Mouse (Mus musculus) heart, adult 8-10 months (tissue): ENCODE results near the gene Islr. TPM values are rescaled to one million over a fixed set of nuclear protein-coding genes. Genes with fewer than 3 reads are reported as not detected.

Experiments used
- DNase-seq: peaks from one replicate; pipeline ENCODE4 v3.0.0; 2022; ENCODE audit warnings: low spot score
- total RNA-seq, 4 experiments: library from RNA; stranded (reverse); gene quantifications; 2 replicates each; pipeline ENCODE4 v1.2.4; 2022

Gene Islr
- total RNA-seq, 4 experiments from 2014 or later: 18.0 to 21.1 (median 19.4) TPM

- DNase-seq: no peak
These were observed 53.3 kb downstream of the Islr start for GRCm38 (mm10) chr9:58150733-58151361.

GRCm38 (mm10) chr9:58148806-58149205, 55.3 kb downstream of the Islr start:
- DNase-seq: no peak

- DNase-seq: no peak
These were observed 58.7 kb downstream of the Islr start for GRCm38 (mm10) chr9:58145417-58145816.

DNA sequence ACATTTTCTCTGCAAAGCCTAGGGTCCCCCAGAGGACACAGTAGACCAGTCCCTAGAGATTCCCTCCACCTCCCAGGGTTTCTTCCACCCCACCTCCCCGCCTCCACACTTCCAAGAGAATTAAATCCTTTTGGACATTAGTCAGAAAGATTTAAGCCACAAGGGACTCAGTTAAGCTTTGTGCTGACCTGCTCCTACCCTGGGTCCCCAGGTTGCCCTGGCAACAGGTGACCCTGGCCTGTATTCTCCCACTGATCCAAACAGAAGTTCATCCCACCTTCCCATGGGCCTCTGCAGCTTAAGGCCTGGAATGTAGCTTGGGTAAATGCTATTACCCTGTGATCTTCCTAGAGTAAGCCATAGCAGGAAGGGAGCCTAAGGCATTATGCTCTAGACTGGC, 59.4 kb downstream of the Islr start:
- DNase-seq: no peak

DNA sequence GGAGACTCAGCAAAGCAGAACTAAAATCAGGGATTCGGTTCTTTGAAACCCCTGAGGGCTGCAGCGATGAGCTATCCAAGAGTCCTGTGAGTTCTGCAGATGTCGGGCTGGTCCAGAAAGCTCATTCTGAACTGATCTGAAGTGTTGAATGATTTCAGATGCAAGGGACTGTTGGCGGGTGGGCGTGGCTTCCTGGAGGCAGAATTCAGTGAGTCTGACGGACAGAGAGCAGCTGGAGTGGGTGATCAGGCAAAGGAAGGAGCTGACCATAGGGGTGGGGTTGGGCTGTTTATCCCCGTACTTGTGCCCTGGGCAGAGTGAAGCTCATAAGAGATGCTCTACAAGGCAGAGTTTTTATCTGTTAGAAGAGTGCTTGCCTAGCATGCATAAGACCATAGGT, 60.7 kb downstream of the Islr start:
- DNase-seq: no peak

DNA sequence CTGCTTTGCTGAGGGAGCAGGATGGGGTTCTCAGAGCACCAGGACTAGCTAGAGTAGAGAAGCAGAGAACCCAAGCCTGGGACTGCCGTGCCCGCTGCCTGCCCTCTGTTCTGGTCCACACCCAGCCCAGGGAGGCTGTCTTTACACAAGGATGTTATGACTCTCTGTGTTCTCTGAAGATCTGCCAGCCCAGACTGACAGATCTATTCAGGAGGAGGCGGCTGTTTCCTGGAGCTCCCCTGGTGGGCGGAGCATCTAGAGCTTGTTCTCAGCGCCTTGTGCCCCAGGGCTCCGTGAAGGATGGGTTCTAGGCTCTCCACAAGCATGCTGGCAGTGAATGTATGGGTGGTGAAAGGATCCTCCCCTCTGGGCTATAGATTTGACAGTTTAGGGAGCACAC, 64.2 kb downstream of the Islr start:
- no peak for DNase-seq

GRCm38 (mm10) chr9:58135921-58136321, 68.2 kb downstream of the Islr start:
- DNase-seq: no peak

- no peak for DNase-seq
These were observed 69.2 kb downstream of the Islr start for GRCm38 (mm10) chr9:58134906-58135305.

GRCm38 (mm10) chr9:58133893-58134884, 69.9 kb downstream of the Islr start:
- no peak for DNase-seq

- no peak for DNase-seq
These were observed 72.4 kb downstream of the Islr start for GRCm38 (mm10) chr9:58131735-58132134.

DNA sequence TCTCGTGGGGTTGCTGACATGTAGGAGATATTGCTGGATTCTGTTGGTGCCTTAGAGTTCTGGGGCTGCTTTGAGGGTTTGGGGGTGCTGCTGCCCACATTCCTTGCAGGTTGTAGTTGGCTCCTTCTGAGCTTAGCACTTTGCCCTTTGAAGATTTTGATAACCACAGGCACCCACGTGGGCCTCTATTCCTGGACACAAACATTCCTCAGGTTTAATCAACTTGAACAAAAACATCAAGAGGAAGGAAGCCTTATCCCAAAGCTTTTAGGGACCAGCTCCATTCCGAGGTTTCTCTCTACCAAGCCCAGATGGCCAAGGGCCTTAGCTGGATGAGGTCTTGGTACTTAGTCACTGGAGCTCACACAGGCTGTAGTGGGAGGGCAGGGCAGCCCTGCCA, 73.2 kb downstream of the Islr start:
- no peak for DNase-seq

DNA sequence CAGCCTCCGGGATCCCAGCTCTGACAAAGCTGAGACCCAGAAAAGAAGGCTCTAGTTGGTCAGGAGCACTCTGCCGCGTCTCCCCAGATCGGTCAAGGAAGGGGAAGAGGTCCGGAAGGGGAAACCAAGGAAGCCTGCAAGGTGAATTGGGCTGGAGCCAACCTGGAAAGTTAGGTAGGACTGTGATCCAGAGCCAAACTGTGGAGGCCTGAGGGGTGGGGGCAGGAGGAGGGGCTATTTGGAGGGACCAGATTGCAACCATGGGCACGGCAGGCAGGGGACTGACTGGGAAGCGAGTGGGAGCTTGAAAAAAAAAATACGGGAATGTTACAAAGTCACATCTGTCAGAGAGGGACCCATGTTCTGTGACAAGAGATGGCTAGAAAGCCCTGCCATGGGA, 74.6 kb downstream of the Islr start:
- DNase-seq: no peak

GRCm38 (mm10) chr9:58128926-58129413, 75.1 kb downstream of the Islr start:
- no peak for DNase-seq

DNA sequence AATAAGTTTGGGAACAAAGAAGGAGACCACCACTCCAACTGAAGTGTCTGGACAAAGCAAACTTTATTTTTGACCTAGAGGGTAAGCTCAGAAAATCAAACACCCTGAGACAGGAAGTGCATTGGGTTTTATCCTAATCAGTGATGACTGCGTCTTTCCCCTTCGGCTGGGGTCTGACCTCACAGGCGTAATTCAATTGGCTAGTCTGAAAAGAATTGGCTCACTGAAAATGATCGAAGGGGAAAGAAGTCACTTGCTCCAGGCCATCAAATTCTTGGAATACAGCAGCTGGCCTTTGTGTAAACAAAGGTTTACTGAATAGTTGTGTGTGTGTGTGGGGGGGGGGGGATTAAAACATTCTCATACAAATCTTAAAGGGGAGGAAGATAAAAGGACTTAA, 78.3 kb downstream of the Islr start:
- DNase-seq: no peak

- no peak for DNase-seq
These were observed 79.0 kb downstream of the Islr start for GRCm38 (mm10) chr9:58125085-58125484.

DNA sequence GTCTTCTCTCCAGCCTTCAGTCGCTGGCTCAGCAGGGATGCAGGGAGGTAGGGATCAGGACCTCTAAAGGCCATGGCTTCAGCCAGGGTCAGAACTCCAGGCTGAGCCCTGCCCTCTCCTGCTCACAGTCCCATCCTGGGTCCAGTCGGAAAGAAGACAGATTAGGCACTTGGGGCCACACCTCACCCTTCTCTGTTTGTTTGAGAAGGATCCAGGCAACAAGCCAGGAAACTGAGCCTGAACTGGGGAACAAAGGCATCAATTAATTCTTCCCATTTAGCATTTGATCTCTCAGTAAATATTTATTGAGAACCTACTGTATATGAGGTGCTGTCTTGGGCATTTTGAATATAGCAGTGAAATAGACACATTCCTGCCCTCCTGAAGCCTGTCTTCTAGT, 85.4 kb downstream of the Islr start, which contains the start of gene Ccdc33:
Gene Ccdc33 (minus strand): TSS at position 153 of the 400 bp plus-strand sequence.
- no peak for DNase-seq

- DNase-seq: no peak
These were observed 88.0 kb downstream of the Islr start for GRCm38 (mm10) chr9:58116024-58116651.

GRCm38 (mm10) chr9:58115297-58115925, 88.7 kb downstream of the Islr start:
- no peak for DNase-seq

DNA sequence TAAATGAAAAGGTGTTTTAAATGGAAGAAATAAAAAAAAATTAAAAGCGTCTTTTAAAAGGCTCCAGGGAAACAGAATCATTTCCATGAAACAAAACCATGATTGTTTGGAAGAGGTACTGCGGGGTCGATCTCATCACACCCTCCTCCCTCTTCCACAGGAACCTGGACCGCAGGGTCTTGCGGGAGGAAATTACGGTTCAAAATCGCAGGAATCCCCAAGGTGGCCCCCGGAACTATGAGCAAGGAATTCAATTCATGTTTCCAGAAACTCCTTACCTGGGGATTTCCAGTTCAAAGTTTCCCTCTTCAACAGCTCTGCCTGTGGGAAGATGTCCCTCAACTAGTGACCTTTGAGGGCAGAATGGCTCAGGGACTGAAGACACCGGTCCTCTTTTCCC, 90.1 kb downstream of the Islr start:
- DNase-seq: no peak

- DNase-seq: no peak
These were observed 90.7 kb downstream of the Islr start for GRCm38 (mm10) chr9:58113279-58113884.

- DNase-seq: no peak
These were observed 91.2 kb downstream of the Islr start for GRCm38 (mm10) chr9:58112866-58113278.
